Mouse (Mus musculus): ENCODE results near the gene Pola2. TPM values are rescaled to one million over a fixed set of nuclear protein-coding genes. Genes with fewer than 3 reads are reported as not detected.
A peak's percentile ranks its signal among the peaks of the same experiment; 100 is the strongest.

Gene Pola2
- polyA plus RNA-seq, 1 experiment: 115 TPM

GRCm38 (mm10) chr19:5910221-5910620 is 53.8 kb downstream of the Pola2 start:
- Histone ChIP-seq H3K4me3 (ENCODE audit: control insufficient read depth, insufficient read depth, low read length) (no peak overlapping the region), H3K36me3 (ENCODE audit: control insufficient read depth, insufficient read depth, low read length) (peaks cover 19% of the 10 kb centered on the region), H3K4me1 (replicated peaks; ENCODE audit: control insufficient read depth, insufficient read depth, low read length) (peaks cover 19% of the 10 kb centered on the region), H3K27ac (ENCODE audit: control insufficient read depth, insufficient read depth, low read length) (no peak overlapping the region), H3K27me3 (ENCODE audit: control insufficient read depth, insufficient read depth, low read length) (no peaks in the 10 kb centered on the region)
- 85% methylated on average over 6 of the region's 6 CpGs for WGBS
- TF ChIP-seq POLR2A (IDR thresholded peaks at IDR 0.05; ENCODE audit: control insufficient read depth, extremely low read depth, insufficient read depth, low read length, poor library complexity) (no peak), CTCF (IDR thresholded peaks at IDR 0.05; ENCODE audit: borderline replicate concordance, control insufficient read depth, extremely low read depth, insufficient read depth, low read length, poor library complexity) (no peak)
- DNase-seq: no peak

DNA sequence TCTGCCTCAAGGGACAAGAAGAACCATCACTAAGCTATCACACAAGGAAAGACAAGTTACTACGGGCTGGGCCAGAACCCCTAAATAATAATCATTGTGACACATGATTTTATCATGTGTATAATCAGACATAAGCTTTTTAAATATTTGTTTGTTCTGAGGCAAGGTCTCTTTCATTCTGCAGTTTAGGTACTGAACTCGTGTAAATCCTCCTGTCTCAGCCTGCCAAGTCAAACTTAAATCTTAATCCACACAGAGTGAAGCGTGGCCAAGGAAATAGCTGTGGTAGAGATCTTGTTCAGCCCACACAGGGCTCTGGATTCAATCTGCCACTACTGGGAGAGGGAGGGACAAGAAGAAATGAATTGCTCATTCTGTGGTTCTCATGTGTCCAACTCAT is 56.7 kb downstream of the Pola2 start:
- TF ChIP-seq CTCF (IDR thresholded peaks at IDR 0.05; ENCODE audit: borderline replicate concordance, control insufficient read depth, extremely low read depth, insufficient read depth, low read length, poor library complexity) (no peak), POLR2A (IDR thresholded peaks at IDR 0.05; ENCODE audit: control insufficient read depth, extremely low read depth, insufficient read depth, low read length, poor library complexity) (no peak)
- Histone ChIP-seq H3K27ac (ENCODE audit: control insufficient read depth, insufficient read depth, low read length) (no peak overlapping the region), H3K36me3 (ENCODE audit: control insufficient read depth, insufficient read depth, low read length) (peaks cover 48% of the 10 kb centered on the region), H3K4me3 (ENCODE audit: control insufficient read depth, insufficient read depth, low read length) (no peak overlapping the region), H3K4me1 (replicated peaks; ENCODE audit: control insufficient read depth, insufficient read depth, low read length) (peaks cover 13% of the 10 kb centered on the region), H3K27me3 (ENCODE audit: control insufficient read depth, insufficient read depth, low read length) (no peaks in the 10 kb centered on the region)
- 93% methylated on average over 3 of the region's 3 CpGs for WGBS
- no peak for DNase-seq

DNA sequence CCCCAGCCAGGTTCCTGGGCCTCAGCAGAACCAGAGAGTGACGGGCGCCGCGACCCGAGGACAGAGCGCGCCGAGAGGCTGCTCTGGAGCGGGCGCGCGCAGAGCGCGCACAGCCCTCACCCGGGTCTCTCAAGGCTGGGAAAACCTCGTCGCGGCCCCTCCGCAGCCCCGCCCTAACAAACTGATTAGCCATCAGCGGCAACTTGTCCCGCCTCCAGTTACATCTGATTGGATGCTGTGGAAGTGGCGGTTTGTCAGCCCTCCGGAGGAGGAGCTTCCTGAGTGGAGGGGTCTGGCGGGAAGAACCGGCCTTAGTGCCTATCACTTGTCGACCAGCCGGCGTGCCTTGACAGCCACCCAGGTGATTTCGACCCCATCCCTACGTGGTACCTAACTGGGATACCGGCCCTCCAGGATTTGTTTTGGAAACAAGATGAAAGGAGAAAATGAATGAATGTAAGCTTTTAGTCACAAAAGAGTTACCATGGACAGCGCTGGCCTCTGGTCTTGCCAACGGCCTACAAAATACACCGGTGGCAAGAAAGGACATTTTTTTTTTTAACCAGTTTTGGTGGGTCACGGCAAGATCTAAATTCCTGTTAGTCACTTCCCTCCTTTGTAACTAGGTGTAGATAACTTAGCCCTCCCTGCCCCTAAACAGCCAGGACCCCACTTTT is 69.9 kb downstream of the Pola2 start, which contains the start of gene Tigd3:
Gene Tigd3 (minus strand): TSS at position 148 of the 677 bp plus-strand sequence.
- DNase-seq: peak; percentile 98
- peak within 1 kb of the TSS; percentile 44 for H3K4me3 ChIP-seq (ENCODE audit: control insufficient read depth, insufficient read depth, low read length)
- H3K36me3 ChIP-seq (ENCODE audit: control insufficient read depth, insufficient read depth, low read length): peaks cover 14% of the 10 kb centered on the region
- H3K27ac ChIP-seq (ENCODE audit: control insufficient read depth, insufficient read depth, low read length): no peak within 1 kb of the TSS
- H3K4me1 ChIP-seq (replicated peaks; ENCODE audit: control insufficient read depth, insufficient read depth, low read length): peaks cover 12% of the 10 kb centered on the region
- peak; percentile 58 for TF ChIP-seq POLR2A (IDR thresholded peaks at IDR 0.05; ENCODE audit: control insufficient read depth, extremely low read depth, insufficient read depth, low read length, poor library complexity)
- TF ChIP-seq CTCF (IDR thresholded peaks at IDR 0.05; ENCODE audit: borderline replicate concordance, control insufficient read depth, extremely low read depth, insufficient read depth, low read length, poor library complexity): peak; percentile 64; the same call in 1 of the 2 replicates
- H3K27me3 ChIP-seq (ENCODE audit: control insufficient read depth, insufficient read depth, low read length): no peaks in the 10 kb centered on the region
- 3% methylated on average over 36 of the region's 36 CpGs for WGBS

DNA sequence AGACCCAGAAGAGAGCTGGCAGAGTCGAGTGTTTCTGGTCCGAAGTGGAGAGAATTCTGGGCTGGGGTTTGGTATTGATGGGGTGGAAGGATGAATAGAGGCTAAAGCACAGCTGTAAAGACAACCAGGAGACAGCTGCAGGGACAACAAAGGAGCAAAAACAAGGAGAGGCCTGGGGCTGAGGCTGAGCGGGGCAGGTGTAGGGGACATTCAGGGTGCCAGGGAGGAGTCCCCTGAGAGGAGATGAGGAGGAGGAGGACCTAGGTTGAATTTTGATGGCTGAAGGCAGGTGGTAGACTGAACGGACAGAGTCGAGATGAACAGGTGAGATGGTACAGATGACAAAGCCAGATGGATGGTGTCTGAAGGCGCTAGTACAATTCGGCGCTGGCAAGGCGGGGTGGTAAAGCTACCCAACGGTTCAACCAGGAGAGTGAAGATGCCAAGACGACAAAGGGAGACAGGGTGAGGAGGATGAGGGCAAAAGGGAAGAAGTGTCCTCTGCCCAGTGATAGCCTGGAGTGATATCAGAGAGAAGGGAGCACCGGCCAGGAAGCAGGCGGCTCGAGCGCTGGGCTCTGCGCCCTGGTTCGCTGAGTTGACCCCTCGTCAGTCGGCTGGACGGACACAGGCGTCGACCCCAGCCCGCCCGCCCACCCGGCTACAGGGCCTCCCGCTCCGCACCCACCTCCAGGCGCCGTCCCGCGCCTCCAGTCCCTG is 70.6 kb downstream of the Pola2 start:
- no peak for TF ChIP-seq POLR2A (IDR thresholded peaks at IDR 0.05; ENCODE audit: control insufficient read depth, extremely low read depth, insufficient read depth, low read length, poor library complexity)
- TF ChIP-seq CTCF (IDR thresholded peaks at IDR 0.05; ENCODE audit: borderline replicate concordance, control insufficient read depth, extremely low read depth, insufficient read depth, low read length, poor library complexity): no peak
- Histone ChIP-seq H3K36me3 (ENCODE audit: control insufficient read depth, insufficient read depth, low read length) (peaks cover 10% of the 10 kb centered on the region), H3K27me3 (ENCODE audit: control insufficient read depth, insufficient read depth, low read length) (no peaks in the 10 kb centered on the region), H3K4me3 (ENCODE audit: control insufficient read depth, insufficient read depth, low read length) (peak overlapping the region; percentile 44), H3K27ac (ENCODE audit: control insufficient read depth, insufficient read depth, low read length) (no peak overlapping the region), H3K4me1 (replicated peaks; ENCODE audit: control insufficient read depth, insufficient read depth, low read length) (peaks cover 12% of the 10 kb centered on the region)
- 7% methylated on average over 31 of the region's 31 CpGs for WGBS
- no peak for DNase-seq

DNA sequence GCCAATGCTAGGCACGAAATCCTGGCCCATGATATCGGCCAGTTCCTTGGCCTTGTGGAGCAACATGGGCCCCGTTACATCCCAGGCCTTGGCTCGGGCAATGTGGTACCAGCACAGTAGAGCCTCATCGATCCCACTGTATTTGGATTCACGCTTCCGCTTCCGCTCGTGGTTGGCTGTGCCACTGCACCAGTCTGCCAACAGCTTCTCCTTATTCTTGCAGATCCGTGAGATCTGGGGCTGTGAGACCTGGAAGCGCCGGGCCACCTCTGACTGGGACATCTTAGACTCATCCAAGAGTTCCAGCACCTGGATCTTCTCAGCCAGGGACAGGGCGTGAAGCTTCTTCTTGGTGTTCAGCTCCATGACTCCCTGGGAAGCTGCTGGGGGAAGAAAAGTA is 71.3 kb downstream of the Pola2 start:
- Histone ChIP-seq H3K4me3 (ENCODE audit: control insufficient read depth, insufficient read depth, low read length) (no peak overlapping the region), H3K36me3 (ENCODE audit: control insufficient read depth, insufficient read depth, low read length) (peaks cover 7% of the 10 kb centered on the region), H3K27ac (ENCODE audit: control insufficient read depth, insufficient read depth, low read length) (no peak overlapping the region), H3K27me3 (ENCODE audit: control insufficient read depth, insufficient read depth, low read length) (no peaks in the 10 kb centered on the region), H3K4me1 (replicated peaks; ENCODE audit: control insufficient read depth, insufficient read depth, low read length) (peaks cover 12% of the 10 kb centered on the region)
- no peak for DNase-seq
- no peak for TF ChIP-seq CTCF (IDR thresholded peaks at IDR 0.05; ENCODE audit: borderline replicate concordance, control insufficient read depth, extremely low read depth, insufficient read depth, low read length, poor library complexity)
- no peak for TF ChIP-seq POLR2A (IDR thresholded peaks at IDR 0.05; ENCODE audit: control insufficient read depth, extremely low read depth, insufficient read depth, low read length, poor library complexity)
- WGBS: 97% methylated on average over 13 of the region's 13 CpGs

- no peaks in the 10 kb centered on the region for H3K27me3 ChIP-seq (ENCODE audit: control insufficient read depth, insufficient read depth, low read length)
- peaks cover 12% of the 10 kb centered on the region for H3K4me1 ChIP-seq (replicated peaks; ENCODE audit: control insufficient read depth, insufficient read depth, low read length)
- H3K36me3 ChIP-seq (ENCODE audit: control insufficient read depth, insufficient read depth, low read length): peaks cover 7% of the 10 kb centered on the region
- 96% methylated on average over 7 of the region's 7 CpGs for WGBS
- no peak overlapping the region for H3K4me3 ChIP-seq (ENCODE audit: control insufficient read depth, insufficient read depth, low read length)
- no peak for TF ChIP-seq CTCF (IDR thresholded peaks at IDR 0.05; ENCODE audit: borderline replicate concordance, control insufficient read depth, extremely low read depth, insufficient read depth, low read length, poor library complexity)
- no peak for TF ChIP-seq POLR2A (IDR thresholded peaks at IDR 0.05; ENCODE audit: control insufficient read depth, extremely low read depth, insufficient read depth, low read length, poor library complexity)
- DNase-seq: no peak
- H3K27ac ChIP-seq (ENCODE audit: control insufficient read depth, insufficient read depth, low read length): no peak overlapping the region
These were observed 71.7 kb downstream of the Pola2 start for GRCm38 (mm10) chr19:5892262-5892661.

Data from thymus, adult 2 months (tissue).